Mouse (Mus musculus) kidney, adult 2 months (tissue): ENCODE data around the gene Erc2.

Experiments
- CTCF ChIP-seq: fragments of 200-500 bp; conservative IDR thresholded peaks from 2 replicates; pipeline ENCODE4 v1.5.1; 2011; ENCODE audit warnings: low read depth, mild to moderate bottlenecking, control low read depth, low read length, moderate library complexity, mixed read lengths; ENCODE audit not compliant: insufficient read depth, insufficient read length
- POLR2A ChIP-seq: fragments of 200-500 bp; IDR thresholded peaks from one replicate; pipeline ENCODE4 v1.6.1; 2011; ENCODE audit warnings: low read depth, low read length, control low read depth

DNA sequence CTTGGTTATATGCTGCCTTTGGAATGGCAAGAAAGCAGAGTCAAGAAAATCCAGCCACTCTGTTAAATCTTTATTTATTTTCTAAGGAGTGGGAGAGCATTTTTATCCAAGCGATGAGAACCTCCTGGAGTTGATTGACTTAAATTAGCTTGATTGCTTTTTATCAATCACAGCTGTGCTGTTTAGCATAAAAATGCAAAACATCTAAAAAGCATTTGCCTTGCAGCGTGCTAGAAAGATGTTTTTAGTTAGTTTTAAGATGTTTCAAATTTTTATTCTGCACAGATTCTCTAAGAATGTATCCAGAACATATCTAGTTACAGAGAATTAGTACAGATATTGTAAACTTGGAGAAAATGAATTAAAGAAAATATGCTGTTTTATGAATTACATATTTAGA lies 315.7 kb downstream of the Erc2 start:
- TF ChIP-seq POLR2A (no peak), CTCF (no peak)
